Mouse (Mus musculus) cortical plate, adult 2 months (tissue): ENCODE data around the gene Fzd5.

Experiments
- CTCF ChIP-seq: fragments of 200-500 bp; IDR thresholded peaks from 2 replicates; pipeline ENCODE4 v1.5.1; 2011; ENCODE audit warnings: mild to moderate bottlenecking, control low read depth, low read length; ENCODE audit not compliant: insufficient read depth; ENCODE audit errors: extremely low read depth
- POLR2A ChIP-seq: fragments of 200-500 bp; IDR thresholded peaks from 2 replicates; pipeline ENCODE4 v1.6.1; 2011; ENCODE audit warnings: mild to moderate bottlenecking, low read length, control low read depth; ENCODE audit not compliant: insufficient read depth; ENCODE audit errors: extremely low read depth

GRCm38 (mm10) chr1:64754658-64755057, 17.1 kb upstream of the Fzd5 start:
- TF ChIP-seq CTCF: no peak
- TF ChIP-seq POLR2A: no peak
